Mouse (Mus musculus): Measurements from ENCODE around the gene Atf1. TPM values are rescaled to one million over a fixed set of nuclear protein-coding genes. Genes with fewer than 3 reads are reported as not detected.
"Not testable (repeated sequence)": the region's sequence is repeated elsewhere in the genome, so short reads cannot be mapped to it uniquely, and the experiment has no call there.

Gene Atf1
- polyA plus RNA-seq, 1 experiment from 2014 or later: 17.5 TPM

DNA sequence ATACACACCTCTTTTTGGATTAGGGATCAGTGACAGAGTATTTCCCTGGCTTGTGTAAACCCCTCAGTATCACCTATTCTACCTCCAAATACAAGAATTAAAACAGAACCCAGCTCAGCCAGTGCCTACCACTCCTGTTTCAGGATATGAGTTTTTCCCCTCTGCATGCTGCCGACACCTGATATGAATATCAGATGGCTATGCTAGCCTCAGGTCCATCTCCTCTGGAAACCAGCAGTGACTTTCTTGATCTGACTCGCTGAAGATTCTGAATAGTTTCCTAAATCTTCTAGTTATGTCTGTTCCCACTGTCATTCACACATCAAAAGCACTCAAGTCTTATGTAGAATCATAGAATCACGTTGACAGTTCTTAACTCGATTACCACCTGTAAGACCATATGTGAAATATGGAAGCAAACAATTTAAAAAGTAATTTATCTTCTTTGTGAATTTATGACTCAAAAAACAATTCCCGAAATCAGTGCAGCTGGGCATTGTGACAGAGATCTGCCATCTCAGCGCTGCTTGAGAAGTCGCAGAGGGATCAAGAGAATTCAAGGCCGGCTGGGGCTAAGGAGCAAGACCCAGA is 75.9 kb downstream of the Atf1 start:
- no peaks in the 10 kb centered on the region for H3K27me3 ChIP-seq
- H3K4me2 ChIP-seq: peak overlapping the region; percentile 72
- no peaks in the 10 kb centered on the region for H3K9me3 ChIP-seq
- peak overlapping the region; percentile 52 for H3K4me3 ChIP-seq
- WGBS: 53% methylated on average over 8 of the region's 8 CpGs
- H3K4me1 ChIP-seq (replicated peaks): peaks cover 17% of the 10 kb centered on the region
- peak overlapping the region; percentile 91; the same call in 1 of the 2 replicates for H3K27ac ChIP-seq
- no peak for ATAC-seq (ENCODE audit: low FRiP score)
- no peaks in the 10 kb centered on the region for H3K36me3 ChIP-seq
- peak overlapping the region; percentile 80; the same call in 1 of the 2 replicates for H3K9ac ChIP-seq

DNA sequence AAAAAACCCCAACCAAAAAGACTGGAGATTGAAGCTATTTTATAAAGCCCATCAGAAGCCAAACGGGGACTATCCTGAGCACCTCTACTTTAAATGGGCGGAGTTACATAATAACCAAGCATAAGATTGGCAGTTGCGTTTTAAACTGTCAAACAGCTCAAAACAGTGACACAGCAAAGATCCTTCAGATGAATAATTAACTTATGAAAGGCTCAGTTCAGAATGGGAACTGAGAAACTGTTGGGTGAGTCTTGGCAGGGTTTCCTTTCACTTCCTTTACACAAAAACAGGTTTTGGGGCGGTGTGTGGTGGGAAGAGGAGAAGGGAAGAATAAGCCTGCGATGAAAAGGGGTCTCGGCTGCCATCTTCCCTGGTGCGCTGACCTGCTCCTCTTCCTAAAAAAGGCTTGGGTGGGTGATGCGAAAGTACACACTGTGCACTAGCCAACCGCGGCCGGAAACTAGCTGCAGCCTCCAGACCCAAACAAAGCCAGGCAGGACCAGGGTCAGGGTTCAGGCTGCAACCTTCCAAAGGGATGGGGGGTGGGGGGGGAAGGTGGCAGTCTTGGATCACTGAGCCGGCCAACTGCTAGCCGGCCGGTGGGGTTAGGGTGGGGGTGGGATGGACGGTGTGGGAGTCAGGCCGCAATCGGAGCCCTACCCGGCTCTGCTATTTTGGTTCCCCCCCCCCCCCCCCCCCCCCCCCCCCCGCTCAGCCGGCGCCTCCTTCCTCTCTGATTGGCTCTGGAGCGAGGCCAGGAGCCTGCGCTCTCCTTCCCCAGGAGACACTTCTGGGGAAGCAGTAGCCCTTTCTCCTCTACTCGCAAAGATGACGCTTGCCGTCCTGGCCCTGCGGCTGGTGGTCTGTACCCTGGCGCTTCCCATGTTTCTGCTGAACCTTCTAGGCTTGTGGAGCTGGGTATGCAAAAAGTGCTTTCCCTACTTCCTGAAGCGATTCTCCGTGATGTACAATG is 76.7 kb downstream of the Atf1 start, which contains the start of gene Mettl7a1:
TSS of gene Mettl7a1 (plus strand) at position 122 of the 973 bp plus-strand sequence.
- peak; percentile 88 for ATAC-seq (ENCODE audit: low FRiP score)
- 4% methylated on average over 19 of the region's 30 CpGs for WGBS
- H3K4me3 ChIP-seq: peak within 1 kb of the TSS; percentile 52

DNA sequence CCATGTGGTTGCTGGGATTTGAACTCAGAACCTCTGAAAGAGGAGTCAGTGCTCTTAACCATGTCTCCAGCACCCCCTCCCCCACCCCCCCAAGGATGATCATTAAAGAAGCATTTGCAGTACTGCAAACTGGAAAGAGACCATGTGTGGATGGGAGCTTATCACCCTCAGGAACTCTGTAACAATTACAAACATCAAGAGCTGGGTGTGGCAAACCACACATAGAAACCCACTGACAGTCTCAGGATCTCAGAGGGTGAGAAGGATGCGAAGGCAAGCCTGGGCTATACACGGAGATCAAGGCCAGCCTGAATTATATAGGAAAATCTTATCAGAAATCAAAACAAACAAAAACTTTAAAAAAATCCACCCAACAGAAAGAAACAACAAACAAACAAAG is 78.6 kb downstream of the Atf1 start:
- Histone ChIP-seq H3K4me3 (no peak overlapping the region), H3K27ac (no peak overlapping the region), H3K9ac (no peak overlapping the region), H3K27me3 (no peaks in the 10 kb centered on the region), H3K4me1 (replicated peaks) (peaks cover 18% of the 10 kb centered on the region), H3K9me3 (no peaks in the 10 kb centered on the region), H3K4me2 (no peak overlapping the region), H3K36me3 (no peaks in the 10 kb centered on the region)
- WGBS: 84% methylated on average over 2 of the region's 2 CpGs
- ATAC-seq (ENCODE audit: low FRiP score): no peak

More for the DNA sequence above, 76.7 kb downstream of the Atf1 start, which contains the start of gene Mettl7a1:
- peaks cover 18% of the 10 kb centered on the region for H3K4me1 ChIP-seq (replicated peaks)
- no peaks in the 10 kb centered on the region for H3K27me3 ChIP-seq
- H3K9ac ChIP-seq: peak within 1 kb of the TSS; percentile 80
- no peaks in the 10 kb centered on the region for H3K9me3 ChIP-seq
- no peaks in the 10 kb centered on the region for H3K36me3 ChIP-seq
- peak within 1 kb of the TSS; percentile 91 for H3K27ac ChIP-seq
- peak within 1 kb of the TSS; percentile 72 for H3K4me2 ChIP-seq

DNA sequence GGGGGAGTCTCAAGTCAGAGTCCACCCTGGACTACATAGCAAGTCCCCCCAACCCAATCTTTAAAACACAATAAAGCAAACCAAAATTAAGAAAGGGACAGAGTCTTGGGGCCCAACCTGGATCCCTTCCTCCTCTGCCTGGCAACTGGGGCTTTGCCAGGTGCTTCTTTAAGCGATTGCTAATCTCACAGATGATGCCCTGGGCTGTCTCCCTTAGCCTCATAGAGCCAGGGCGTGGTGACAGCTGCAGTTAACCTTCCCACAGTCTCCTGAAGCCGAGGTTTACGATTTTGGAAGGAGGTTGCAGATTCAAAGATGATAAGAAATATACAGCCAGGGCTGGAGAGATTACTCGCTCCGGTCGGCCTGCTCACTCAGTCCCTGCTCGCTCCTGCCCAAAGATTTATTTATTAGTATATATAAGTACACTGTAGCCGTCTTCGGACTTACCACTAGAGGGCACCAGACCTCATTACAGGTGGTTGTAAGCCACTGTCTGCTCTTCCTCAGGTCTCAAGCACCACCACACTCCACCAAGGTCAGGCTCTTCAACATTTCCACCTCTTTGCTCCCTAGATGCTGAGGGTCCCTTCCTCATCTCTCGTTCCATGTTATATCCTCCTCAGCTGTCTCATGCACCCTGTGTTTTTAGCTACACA is 79.9 kb downstream of the Atf1 start:
- WGBS: 46% methylated on average over 8 of the region's 11 CpGs
- H3K36me3 ChIP-seq; H3K9ac ChIP-seq; ATAC-seq (ENCODE audit: low FRiP score); H3K27ac ChIP-seq; H3K27me3 ChIP-seq; H3K4me2 ChIP-seq; H3K9me3 ChIP-seq; H3K4me3 ChIP-seq: not testable (repeated sequence)
- H3K4me1 ChIP-seq (replicated peaks): peaks cover 18% of the 10 kb centered on the region

Other genes with a start within 250 kb of the Atf1 start
- 19.1 and 19.6 TPM in 2 replicates for gene Dip2b, start 189.2 kb upstream of the Atf1 start, polyA plus RNA-seq (2015; fragmentation: Nextera tagmentation; extraction: Ambion mirVana)
- gene Tmprss12, start 53.0 kb downstream of the Atf1 start, polyA plus RNA-seq (2015; fragmentation: Nextera tagmentation; extraction: Ambion mirVana): not detected in 2 replicates
- 3.2 and 4.3 TPM in 2 replicates for gene Mettl7a1, start 76.3 kb downstream of the Atf1 start, polyA plus RNA-seq (2015; fragmentation: Nextera tagmentation; extraction: Ambion mirVana)
- gene Mettl7a3, start 107.1 kb downstream of the Atf1 start, polyA plus RNA-seq (2015; fragmentation: Nextera tagmentation; extraction: Ambion mirVana): 0.13 and 0.31 TPM in 2 replicates
- 0.62 TPM in 1 of 2 replicates, not detected in the other for gene Methig1, start 125.3 kb downstream of the Atf1 start, polyA plus RNA-seq (2015; fragmentation: Nextera tagmentation; extraction: Ambion mirVana)
- not detected in 2 replicates for gene Mettl7a2, start 125.4 kb downstream of the Atf1 start, polyA plus RNA-seq (2015; fragmentation: Nextera tagmentation; extraction: Ambion mirVana)
- not detected in 2 replicates for gene Higd1c, start 136.7 kb downstream of the Atf1 start, polyA plus RNA-seq (2015; fragmentation: Nextera tagmentation; extraction: Ambion mirVana)
- gene Gm5475, start 194.3 kb downstream of the Atf1 start, polyA plus RNA-seq (2015; fragmentation: Nextera tagmentation; extraction: Ambion mirVana): 0.10 and 0.14 TPM in 2 replicates
- gene Slc11a2, start 197.3 kb downstream of the Atf1 start, polyA plus RNA-seq (2015; fragmentation: Nextera tagmentation; extraction: Ambion mirVana): 23.8 and 24.1 TPM in 2 replicates
- gene Letmd1, start 241.2 kb downstream of the Atf1 start, polyA plus RNA-seq (2015; fragmentation: Nextera tagmentation; extraction: Ambion mirVana): 53.1 and 56.4 TPM in 2 replicates

Data from hindbrain, embryonic 13.5 days (tissue).